Mouse (Mus musculus) large intestine, adult 2 months (tissue): Measurements from ENCODE around the gene Upf2. TPM values are rescaled to one million over a fixed set of nuclear protein-coding genes. Genes with fewer than 3 reads are reported as not detected.

Experiments used
- DNase-seq: peaks from one replicate; pipeline ENCODE4 v3.0.0-alpha.2; 2012; ENCODE audit warnings: low read depth, low spot score
- WGBS: fragments of 180-500 bp; shearing (Covaris S2); methylation state at CpG from one replicate; pipeline ENCODE4 v1.1.7; 2018; 5-methylcytosine and 5-hydroxymethylcytosine counted together
- polyA plus RNA-seq: library from polyadenylated mRNA; depleted of rRNA; stranded (reverse); fragments of >200 nt; gene quantifications from 2 replicates; pipeline ENCODE4 v1.2.3, GENCODE M21; 2012; rRNA removed

The Upf2 gene
- 2.5 and 3.8 TPM in 2 replicates for polyA plus RNA-seq

- peak; percentile 86 for DNase-seq
- under 1% methylated on average over 51 of the region's 54 CpGs for WGBS
Observed at GRCm38 (mm10) chr2:5950766-5951595, at the start of gene Upf2. Upf2 (plus strand) TSS chr2:5951469.

GRCm38 (mm10) chr2:5906092-5906491 is 45.2 kb upstream of the Upf2 start:
- 21% methylated on average over 5 of the region's 5 CpGs for WGBS

GRCm38 (mm10) chr2:5906625-5907024 is 44.6 kb upstream of the Upf2 start:
- peak; percentile 16 for DNase-seq
- 64% methylated on average over 3 of the region's 3 CpGs for whole genome bisulfite sequencing

More at GRCm38 (mm10) chr2:5906092-5906491, 45.2 kb upstream of the Upf2 start:
- no peak for DNase-seq

GRCm38 (mm10) chr2:5911282-5911965 is 39.8 kb upstream of the Upf2 start:
- no peak for DNase-seq
- 72% methylated on average over 16 of the region's 16 CpGs for WGBS

GRCm38 (mm10) chr2:5922823-5923222 is 28.4 kb upstream of the Upf2 start:
- WGBS, result 95% methylated on average over 6 of the region's 6 CpGs
- no peak for DNase-seq

GRCm38 (mm10) chr2:5923786-5924185 is 27.5 kb upstream of the Upf2 start:
- 81% methylated on average over 9 of the region's 9 CpGs for WGBS

GRCm38 (mm10) chr2:5927481-5927880 is 23.8 kb upstream of the Upf2 start:
- 96% methylated on average over 5 of the region's 5 CpGs for WGBS
- DNase-seq, result no peak

More at GRCm38 (mm10) chr2:5923786-5924185, 27.5 kb upstream of the Upf2 start:
- DNase-seq, result no peak

GRCm38 (mm10) chr2:5929793-5930192 is 21.5 kb upstream of the Upf2 start:
- DNase-seq, result no peak
- WGBS, result 71% methylated on average over 5 of the region's 5 CpGs

- 79% methylated on average over 18 of the region's 18 CpGs for WGBS
- no peak for DNase-seq
Observed at GRCm38 (mm10) chr2:5930291-5931054, 20.8 kb upstream of the Upf2 start.

GRCm38 (mm10) chr2:5931938-5932337 is 19.3 kb upstream of the Upf2 start:
- DNase-seq, result no peak
- WGBS, result 93% methylated on average over 5 of the region's 5 CpGs

- no peak for DNase-seq
- 88% methylated on average over 3 of the region's 3 CpGs for WGBS
Observed at GRCm38 (mm10) chr2:5934936-5935335, 16.3 kb upstream of the Upf2 start.

- DNase-seq, result no peak
- WGBS, result 76% methylated on average over 6 of the region's 6 CpGs
Observed at GRCm38 (mm10) chr2:5936068-5936467, 15.2 kb upstream of the Upf2 start.

GRCm38 (mm10) chr2:5936550-5936949 is 14.7 kb upstream of the Upf2 start:
- no peak for DNase-seq
- WGBS, result 57% methylated on average over 4 of the region's 4 CpGs

- no peak for DNase-seq
- WGBS, result 90% methylated on average over 3 of the region's 3 CpGs
Observed at GRCm38 (mm10) chr2:5939319-5939718, 11.9 kb upstream of the Upf2 start.

- 93% methylated on average over 14 of the region's 14 CpGs for WGBS
Observed at GRCm38 (mm10) chr2:5939911-5940310, 11.4 kb upstream of the Upf2 start.

GRCm38 (mm10) chr2:5940936-5941335 is 10.3 kb upstream of the Upf2 start:
- WGBS, result 94% methylated on average over 9 of the region's 9 CpGs
- DNase-seq, result no peak

More at GRCm38 (mm10) chr2:5939911-5940310, 11.4 kb upstream of the Upf2 start:
- no peak for DNase-seq

GRCm38 (mm10) chr2:5941861-5942415 is 9.3 kb upstream of the Upf2 start:
- DNase-seq, result no peak
- 64% methylated on average over 11 of the region's 11 CpGs for WGBS

GRCm38 (mm10) chr2:5942416-5943032 is 8.7 kb upstream of the Upf2 start, which contains the start of gene Dhtkd1:
Dhtkd1 (minus strand) TSS chr2:5942792.
- DNase-seq, result no peak
- 1% methylated on average over 36 of the region's 36 CpGs for WGBS

GRCm38 (mm10) chr2:5943071-5943470 is 8.2 kb upstream of the Upf2 start:
- 51% methylated on average over 4 of the region's 4 CpGs for WGBS
- no peak for DNase-seq
